Comparison of ENCODE assay signal across 19 mouse cellular contexts in the genomic region with DNA sequence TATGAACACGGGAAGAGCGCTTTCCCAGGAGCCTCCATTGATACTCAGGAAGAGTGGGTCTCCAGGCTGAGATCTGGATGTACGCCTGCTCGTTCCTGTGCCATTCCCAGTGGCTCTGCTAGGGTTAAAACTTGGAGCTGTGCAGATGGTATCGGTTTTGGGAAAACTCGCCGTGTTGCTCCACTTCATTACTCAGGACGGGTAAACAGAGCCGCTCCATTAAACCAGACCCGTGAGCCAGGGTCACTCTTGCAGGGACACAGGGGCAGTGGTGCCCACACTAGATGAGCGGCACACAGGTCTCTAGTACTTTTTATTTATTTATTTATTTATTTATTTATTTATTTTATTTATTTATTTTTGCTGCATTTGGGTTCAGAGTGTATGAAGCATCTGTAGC. TPM values are rescaled to one million over a fixed set of nuclear protein-coding genes. Genes with fewer than 3 reads are reported as not detected.
DNase-seq lines count a peak whose midpoint lies in the region; ATAC-seq and TF ChIP-seq lines count a peak whose summit lies in the region.
"Had no signal": no experiment of that assay in that cellular context is flagged by ENCODE, and none has a peak within 500 bp of the region (broad histone marks: within the 10 kb centered on the region; RNA-seq: fewer than 3 reads in every experiment).

No protein-coding gene starts in this region.

- H3K9ac ChIP-seq in heart, adult 2 months (ENCODE audit: low read depth, low read length) = no peak overlapping the region
- no peak overlapping the region for H3K9ac ChIP-seq in kidney, embryonic 14.5 days (ENCODE audit: low read depth, low read length)
- peak overlapping the region; percentile 68 for H3K9ac ChIP-seq in liver, embryonic 13.5 days
- H3K9ac ChIP-seq: embryonic facial prominence, embryonic 15.5 days; hindbrain, embryonic 12.5 days; intestine, embryonic 15.5 days; neural tube, embryonic 12.5 days had no signal

- H3K4me2 ChIP-seq in kidney, embryonic 14.5 days (replicated peaks; ENCODE audit: low read depth, low read length) = no peak overlapping the region
- H3K4me2 ChIP-seq in liver, embryonic 13.5 days = peak overlapping the region; percentile 65
- H3K4me2 ChIP-seq: embryonic facial prominence, embryonic 15.5 days; hindbrain, embryonic 12.5 days; intestine, embryonic 15.5 days; neural tube, embryonic 12.5 days had no signal

- no peak for TF ChIP-seq EP300 in heart, adult 2 months (IDR thresholded peaks at IDR 0.05; ENCODE audit: insufficient read depth, low read depth, low read length)

- H3K9me3 ChIP-seq in kidney, embryonic 14.5 days (ENCODE audit: control insufficient read depth, low read length) = no peaks in the 10 kb centered on the region
- no peaks in the 10 kb centered on the region for H3K9me3 ChIP-seq in liver, embryonic 13.5 days (replicated peaks)
- H3K9me3 ChIP-seq: embryonic facial prominence, embryonic 15.5 days; hindbrain, embryonic 12.5 days; intestine, embryonic 15.5 days; megakaryocyte, embryonic 14.5 days; neural tube, embryonic 12.5 days had no signal

- no peaks in the 10 kb centered on the region for H3K36me3 ChIP-seq in heart, adult 2 months (ENCODE audit: control insufficient read depth, insufficient read depth, low read length)
- H3K36me3 ChIP-seq in kidney, embryonic 14.5 days (ENCODE audit: control insufficient read depth, insufficient read depth, low read length) = no peaks in the 10 kb centered on the region
- no peaks in the 10 kb centered on the region for H3K36me3 ChIP-seq in liver, embryonic 13.5 days
- H3K36me3 ChIP-seq: embryonic facial prominence, embryonic 15.5 days; hindbrain, embryonic 12.5 days; intestine, embryonic 15.5 days; neural tube, embryonic 12.5 days had no signal

- H3K27ac ChIP-seq in heart, adult 2 months = no peak overlapping the region
- H3K27ac ChIP-seq in kidney, embryonic 14.5 days (ENCODE audit: low read depth, low read length) = peak overlapping the region; percentile 33; the same call in 1 of the 2 replicates
- peak overlapping the region; percentile 92 for H3K27ac ChIP-seq in liver, embryonic 13.5 days
- H3K27ac ChIP-seq: embryonic facial prominence, embryonic 15.5 days; hindbrain, embryonic 12.5 days; intestine, embryonic 15.5 days; neural tube, embryonic 12.5 days had no signal

- no peak overlapping the region for H3K4me3 ChIP-seq in heart, adult 2 months
- H3K4me3 ChIP-seq in kidney, embryonic 14.5 days (ENCODE audit: low read length) = no peak overlapping the region
- H3K4me3 ChIP-seq in liver, embryonic 13.5 days (replicated peaks) = peak overlapping the region; percentile 29
- H3K4me3 ChIP-seq: embryonic facial prominence, embryonic 15.5 days; hindbrain, embryonic 12.5 days; intestine, embryonic 15.5 days; megakaryocyte, embryonic 14.5 days; neural tube, embryonic 12.5 days had no signal

- ATAC-seq in kidney, embryonic 14.5 days (ENCODE audit: low FRiP score, low TSS enrichment) = peak; percentile 82
- ATAC-seq in liver, embryonic 13.5 days (ENCODE audit: low read depth) = no peak
- no peak for ATAC-seq in CD4-positive, CD25-positive, alpha-beta regulatory T cell, adult 4 months
- no peak for ATAC-seq in inflammation-experienced regulatory T-cells, adult 6 months

- no peak for TF ChIP-seq POLR2A in heart, adult 2 months (IDR thresholded peaks at IDR 0.05; ENCODE audit: insufficient read depth, low read depth, low read length)

- TF ChIP-seq CTCF in heart, adult 2 months (IDR thresholded peaks at IDR 0.05) = no peak

- intact Hi-C loops in heart, adult 2 months (cut with DNase I) = no loop called here

- peak; percentile 82 for DNase-seq in heart, adult 11 months
- DNase-seq in heart, adult 2 months = no peak
- DNase-seq in kidney, postnatal 14 days = peak; percentile 54
- no peak for DNase-seq in liver, embryonic 13.5 days
- no peak for DNase-seq in testis, postnatal 14 days (ENCODE audit: low spot score)
- DNase-seq: cerebellum, adult 9-11 months; embryo, embryonic 11 days; heart, adult 18-20 months; lung, postnatal 10 days; right cerebral cortex, postnatal 25 days; thymus, postnatal 25 days had no signal

- no peaks in the 10 kb centered on the region for H3K27me3 ChIP-seq in heart, adult 2 months (ENCODE audit: control insufficient read depth, insufficient read depth, low read length)
- H3K27me3 ChIP-seq in kidney, embryonic 14.5 days (ENCODE audit: control insufficient read depth, insufficient read depth, low read length) = no peaks in the 10 kb centered on the region
- no peaks in the 10 kb centered on the region for H3K27me3 ChIP-seq in liver, embryonic 13.5 days
- H3K27me3 ChIP-seq: embryonic facial prominence, embryonic 15.5 days; hindbrain, embryonic 12.5 days; intestine, embryonic 15.5 days; neural tube, embryonic 12.5 days had no signal

- WGBS in heart, adult 2 months = 91% methylated on average over 11 of the region's 11 CpGs
- 33% methylated on average over 11 of the region's 11 CpGs for WGBS in kidney, embryonic 14.5 days
- WGBS in liver, embryonic 13.5 days (ENCODE audit: insufficient replicate concordance) = 73% methylated on average over 11 of the region's 11 CpGs

- peaks cover 1% of the 10 kb centered on the region for H3K4me1 ChIP-seq in heart, adult 2 months (ENCODE audit: control insufficient read depth, insufficient read depth, low read length)
- H3K4me1 ChIP-seq in kidney, embryonic 14.5 days (ENCODE audit: control insufficient read depth, insufficient read depth, low read length) = peaks cover 39% of the 10 kb centered on the region
- peaks cover 98% of the 10 kb centered on the region for H3K4me1 ChIP-seq in liver, embryonic 13.5 days (replicated peaks)
- H3K4me1 ChIP-seq: megakaryocyte, embryonic 14.5 days had no signal

- no peaks in the 10 kb centered on the region for H3K79me2 ChIP-seq in heart, adult 2 months (replicated peaks; ENCODE audit: control insufficient read depth, insufficient read depth, low read length)

RNA-seq across cellular contexts. Expression of a gene that starts 20.9 kb away (rescaled TPM):
- 10 to 100 TPM; 13.1 to 14.7 TPM for total RNA-seq in heart, adult 2 months (2021)
- 9.5 and 14.4 TPM in 2 replicates for polyA plus RNA-seq in heart, adult 2 months (2012; rRNA removed)
- 54.1 and 65.7 TPM in 2 replicates for polyA plus RNA-seq in kidney, embryonic 14.5 days (2014; fragmentation: Nextera tagmentation; extraction: Ambion mirVana)
- polyA plus RNA-seq in liver, embryonic 13.5 days (2015; fragmentation: Nextera tagmentation; extraction: Ambion mirVana) = 17.2 and 19.6 TPM in 2 replicates
- 100 to 1,000 TPM in 1 of 2 experiments, 10 to 100 TPM in 1; 90.7 to 146 TPM for polyA plus RNA-seq in CD4-positive, CD25-positive, alpha-beta regulatory T cell, adult 4 months (2017; shearing (Covaris generic))
- 100 to 1,000 TPM in 1 of 3 experiments, 10 to 100 TPM in 2; 87.6 to 120 (median 95.0) TPM for polyA plus RNA-seq in inflammation-experienced regulatory T-cells, adult 6 months (2017; shearing (Covaris generic))

Comparison
In these comparisons a context has a peak if more than half of its experiments do, and no peak if none do; other contexts are left out.
1. DNase-seq: peak in heart, adult 11 months (single experiment) and kidney, postnatal 14 days (single experiment); none in heart, adult 2 months (0 of 2), liver, embryonic 13.5 days (single experiment) and testis, postnatal 14 days (single experiment).